Mouse (Mus musculus) heart, embryonic 10.5 days (tissue): ENCODE measurements at regions not wholly inside any gene's neighbourhood (a gene's known extent, or its start where the extent isn't known, plus 50 kb on each side); places are given as distances from the start of the nearest gene placed in this dataset.
A peak's percentile ranks its signal among the peaks of the same experiment; 100 is the strongest.

Experiments
- DNase-seq: peaks from one replicate; pipeline ENCODE4 v3.0.0-alpha.2; 2017; ENCODE audit warnings: low spot score
- H3K27ac ChIP-seq: fragments of 300-500 bp; sonication (generic); 2 replicates; pipeline ENCODE4 v1.5.1; 2016; ENCODE audit warnings: mild to moderate bottlenecking
- H3K27me3 ChIP-seq: fragments of 300-500 bp; sonication (generic); 2 replicates; pipeline ENCODE4 v1.6.1; 2016; ENCODE audit warnings: mild to moderate bottlenecking; ENCODE audit not compliant: poor library complexity, insufficient read depth, severe bottlenecking
- H3K36me3 ChIP-seq: fragments of 300-500 bp; sonication (generic); 2 replicates; pipeline ENCODE4 v1.6.1; 2016; ENCODE audit warnings: mild to moderate bottlenecking, moderate library complexity
- H3K4me1 ChIP-seq: fragments of 300-500 bp; sonication (generic); 2 replicates; pipeline ENCODE4 v1.6.1; 2016; ENCODE audit warnings: mild to moderate bottlenecking
- H3K4me3 ChIP-seq: fragments of 300-500 bp; sonication (generic); 2 replicates; pipeline ENCODE4 v1.5.1; 2016; ENCODE audit warnings: mild to moderate bottlenecking, moderate library complexity
- H3K9me3 ChIP-seq: fragments of 300-500 bp; sonication (generic); 2 replicates; pipeline ENCODE4 v1.6.1; 2016; ENCODE audit warnings: mild to moderate bottlenecking, moderate library complexity
- WGBS: fragments of 180-500 bp; shearing (Covaris S2); methylation state at CpG from one replicate; pipeline ENCODE4 v1.1.7; 2016; 5-methylcytosine and 5-hydroxymethylcytosine counted together

GRCm38 (mm10) chr4:83991195-83991594 lies 465.9 kb downstream of the Ccdc171 start:
- no peaks in the 10 kb centered on the region for H3K27me3 ChIP-seq
- no peaks in the 10 kb centered on the region for H3K36me3 ChIP-seq
- H3K4me3 ChIP-seq, result no peak overlapping the region
- no peak overlapping the region for H3K27ac ChIP-seq
- no peaks in the 10 kb centered on the region for H3K9me3 ChIP-seq
- 11% methylated on average over 4 of the region's 4 CpGs for WGBS
- no peak for DNase-seq
- H3K4me1 ChIP-seq, result peaks cover 25% of the 10 kb centered on the region

- Histone ChIP-seq H3K27me3 (no peaks in the 10 kb centered on the region), H3K4me1 (peaks cover 16% of the 10 kb centered on the region; the same call in 1 of the 2 replicates), H3K27ac (no peak overlapping the region), H3K36me3 (no peaks in the 10 kb centered on the region), H3K4me3 (no peak overlapping the region), H3K9me3 (no peaks in the 10 kb centered on the region)
- WGBS, result 35% methylated on average over 4 of the region's 4 CpGs
- DNase-seq, result no peak
Observed at GRCm38 (mm10) chr4:83997079-83997478, 471.7 kb downstream of the Ccdc171 start.

- Histone ChIP-seq H3K27ac (0 out of 2 replicates have a peak overlapping the region, but pooled peaks have one; percentile 17), H3K4me3 (no peak overlapping the region), H3K9me3 (no peaks in the 10 kb centered on the region), H3K36me3 (no peaks in the 10 kb centered on the region), H3K27me3 (no peaks in the 10 kb centered on the region), H3K4me1 (peaks cover 20% of the 10 kb centered on the region; the same call in 1 of the 2 replicates)
- DNase-seq, result no peak
- WGBS, result 82% methylated on average over 7 of the region's 7 CpGs
Observed at GRCm38 (mm10) chr4:84001645-84002044, 476.3 kb downstream of the Ccdc171 start.

- Histone ChIP-seq H3K4me3 (no peak overlapping the region), H3K4me1 (peaks cover 20% of the 10 kb centered on the region; the same call in 1 of the 2 replicates), H3K36me3 (no peaks in the 10 kb centered on the region), H3K9me3 (no peaks in the 10 kb centered on the region), H3K27ac (no peak overlapping the region), H3K27me3 (no peaks in the 10 kb centered on the region)
- DNase-seq, result no peak
- WGBS, result 66% methylated on average over 7 of the region's 7 CpGs
Observed at GRCm38 (mm10) chr4:84004055-84004778, 478.9 kb downstream of the Ccdc171 start.

GRCm38 (mm10) chr4:84004786-84005382 lies 479.5 kb downstream of the Ccdc171 start:
- DNase-seq, result no peak
- 82% methylated on average over 10 of the region's 10 CpGs for WGBS
- Histone ChIP-seq H3K4me3 (no peak overlapping the region), H3K4me1 (peaks cover 20% of the 10 kb centered on the region; the same call in 1 of the 2 replicates), H3K36me3 (no peaks in the 10 kb centered on the region), H3K27ac (no peak overlapping the region), H3K27me3 (no peaks in the 10 kb centered on the region), H3K9me3 (no peaks in the 10 kb centered on the region)

GRCm38 (mm10) chr4:84011941-84012340 lies 486.6 kb downstream of the Ccdc171 start:
- Histone ChIP-seq H3K4me1 (peaks cover 3% of the 10 kb centered on the region; the same call in 1 of the 2 replicates), H3K36me3 (no peaks in the 10 kb centered on the region), H3K9me3 (no peaks in the 10 kb centered on the region), H3K4me3 (no peak overlapping the region), H3K27ac (no peak overlapping the region), H3K27me3 (no peaks in the 10 kb centered on the region)
- WGBS, result 92% methylated on average over 6 of the region's 6 CpGs
- DNase-seq, result no peak

GRCm38 (mm10) chr4:84015139-84015538 lies 489.8 kb downstream of the Ccdc171 start:
- Histone ChIP-seq H3K27ac (no peak overlapping the region), H3K27me3 (0 out of 2 replicates have a peak, but pooled peaks cover 3% of the 10 kb centered on the region), H3K9me3 (no peaks in the 10 kb centered on the region), H3K4me3 (no peak overlapping the region), H3K36me3 (no peaks in the 10 kb centered on the region), H3K4me1 (peaks cover 22% of the 10 kb centered on the region)
- 81% methylated on average over 4 of the region's 4 CpGs for WGBS
- no peak for DNase-seq

- no peak overlapping the region for H3K4me3 ChIP-seq
- peaks cover 22% of the 10 kb centered on the region for H3K4me1 ChIP-seq
- H3K27me3 ChIP-seq, result 0 out of 2 replicates have a peak, but pooled peaks cover 3% of the 10 kb centered on the region
- H3K9me3 ChIP-seq, result no peaks in the 10 kb centered on the region
- H3K27ac ChIP-seq, result peak overlapping the region; percentile 59; the same call in 1 of the 2 replicates
- 60% methylated on average over 8 of the region's 8 CpGs for WGBS
- DNase-seq, result no peak
- no peaks in the 10 kb centered on the region for H3K36me3 ChIP-seq
Observed at GRCm38 (mm10) chr4:84015552-84016169, 490.3 kb downstream of the Ccdc171 start.

- Histone ChIP-seq H3K4me3 (no peak overlapping the region), H3K9me3 (no peaks in the 10 kb centered on the region), H3K27me3 (0 out of 2 replicates have a peak, but pooled peaks cover 3% of the 10 kb centered on the region), H3K4me1 (peaks cover 27% of the 10 kb centered on the region), H3K27ac (peak overlapping the region; percentile 39), H3K36me3 (no peaks in the 10 kb centered on the region)
- WGBS, result 70% methylated on average over 7 of the region's 7 CpGs
- DNase-seq, result no peak
Observed at GRCm38 (mm10) chr4:84018135-84018534, 492.8 kb downstream of the Ccdc171 start.

GRCm38 (mm10) chr4:84018774-84019173 lies 493.4 kb downstream of the Ccdc171 start:
- H3K27me3 ChIP-seq, result 0 out of 2 replicates have a peak, but pooled peaks cover 3% of the 10 kb centered on the region
- 55% methylated on average over 7 of the region's 7 CpGs for WGBS
- H3K36me3 ChIP-seq, result no peaks in the 10 kb centered on the region
- H3K27ac ChIP-seq, result peak overlapping the region; percentile 39
- no peaks in the 10 kb centered on the region for H3K9me3 ChIP-seq
- no peak for DNase-seq
- peaks cover 27% of the 10 kb centered on the region for H3K4me1 ChIP-seq
- no peak overlapping the region for H3K4me3 ChIP-seq

GRCm38 (mm10) chr4:84019500-84020255 lies 494.3 kb downstream of the Ccdc171 start:
- DNase-seq, result no peak
- no peaks in the 10 kb centered on the region for H3K9me3 ChIP-seq
- no peak overlapping the region for H3K4me3 ChIP-seq
- WGBS, result 80% methylated on average over 14 of the region's 14 CpGs
- H3K4me1 ChIP-seq, result peaks cover 27% of the 10 kb centered on the region
- no peak overlapping the region for H3K27ac ChIP-seq
- H3K36me3 ChIP-seq, result no peaks in the 10 kb centered on the region
- H3K27me3 ChIP-seq, result 0 out of 2 replicates have a peak, but pooled peaks cover 3% of the 10 kb centered on the region

GRCm38 (mm10) chr4:84020692-84021091 lies 495.3 kb downstream of the Ccdc171 start:
- 69% methylated on average over 1 of the region's 1 CpGs for WGBS
- no peak overlapping the region for H3K4me3 ChIP-seq
- no peak overlapping the region for H3K27ac ChIP-seq
- 0 out of 2 replicates have a peak, but pooled peaks cover 3% of the 10 kb centered on the region for H3K27me3 ChIP-seq
- H3K36me3 ChIP-seq, result no peaks in the 10 kb centered on the region
- H3K9me3 ChIP-seq, result no peaks in the 10 kb centered on the region
- peaks cover 24% of the 10 kb centered on the region for H3K4me1 ChIP-seq
- DNase-seq, result no peak
